Mouse (Mus musculus) myocyte (in vitro differentiated cells): ENCODE data around the gene Nes. TPM values are rescaled to one million over a fixed set of nuclear protein-coding genes. Genes with fewer than 3 reads are reported as not detected.

Source experiments
- H3K27me3 ChIP-seq: one replicate; pipeline ENCODE4 v1.6.1; 2011; ENCODE audit not compliant: control insufficient read depth, insufficient read depth, insufficient read length
- H3K36me3 ChIP-seq: one replicate; pipeline ENCODE4 v1.6.1; 2011; ENCODE audit not compliant: control insufficient read depth, insufficient read depth
- H3K4me2 ChIP-seq: one replicate; pipeline ENCODE4 v1.6.1; 2011; ENCODE audit warnings: low read depth, control low read depth
- H3K4me3 ChIP-seq: one replicate; pipeline ENCODE4 v1.5.1; 2011; ENCODE audit warnings: mild to moderate bottlenecking, control low read depth, moderate library complexity
- H3K79me2 ChIP-seq: one replicate; pipeline ENCODE4 v1.6.1; 2011; ENCODE audit not compliant: control insufficient read depth, insufficient read depth
- H3ac ChIP-seq: one replicate; pipeline ENCODE4 v1.6.1; 2011; ENCODE audit not compliant: control insufficient read depth, insufficient read length
- CEBPB ChIP-seq: IDR thresholded peaks from 2 replicates; pipeline ENCODE4 v1.6.1; 2011; ENCODE audit warnings: mild to moderate bottlenecking, moderate library complexity; ENCODE audit not compliant: poor library complexity, insufficient read depth, severe bottlenecking
- E2F4 ChIP-seq: IDR thresholded peaks from one replicate; pipeline ENCODE4 v1.6.1; 2011; ENCODE audit warnings: mild to moderate bottlenecking, control low read depth, moderate library complexity; ENCODE audit not compliant: insufficient read depth
- MAX ChIP-seq: IDR thresholded peaks from one replicate; pipeline ENCODE4 v1.6.1; 2011; ENCODE audit warnings: low read depth, mild to moderate bottlenecking, control low read depth
- MYOD1 ChIP-seq, 3 experiments: IDR thresholded peaks; one replicate each; pipeline ENCODE4 v1.6.1; 2011; ENCODE audit warnings: control low read depth in 2 of 3, low read depth in 2 of 3, mild to moderate bottlenecking in 2 of 3, moderate library complexity in 1 of 3; ENCODE audit not compliant: insufficient read length in 2 of 3, control insufficient read depth in 1 of 3
- MYOG ChIP-seq, 3 experiments: IDR thresholded peaks; one replicate each; pipeline ENCODE4 v1.6.1; 2011; ENCODE audit warnings: control low read depth in 2 of 3, low read depth in 2 of 3, mild to moderate bottlenecking in 2 of 3; ENCODE audit not compliant: insufficient read length in 2 of 3, control insufficient read depth in 1 of 3, insufficient read depth in 1 of 3
- POLR2A ChIP-seq: IDR thresholded peaks from one replicate; pipeline ENCODE4 v1.6.1; 2011; ENCODE audit warnings: low read depth, mild to moderate bottlenecking, control low read depth, moderate library complexity; ENCODE audit not compliant: insufficient read length
- POLR2AphosphoS2 ChIP-seq: IDR thresholded peaks from one replicate; pipeline ENCODE4 v1.6.1; 2011; ENCODE audit warnings: low read depth, control low read depth; ENCODE audit not compliant: insufficient read length
- REST ChIP-seq: IDR thresholded peaks from one replicate; pipeline ENCODE4 v1.6.1; 2011; ENCODE audit warnings: mild to moderate bottlenecking, control low read depth, moderate library complexity; ENCODE audit not compliant: insufficient read depth, insufficient read length
- SRF ChIP-seq: IDR thresholded peaks from one replicate; pipeline ENCODE4 v1.6.1; 2011; ENCODE audit warnings: low read depth; ENCODE audit not compliant: control insufficient read depth, insufficient read length
- TCF12 ChIP-seq: IDR thresholded peaks from one replicate; pipeline ENCODE4 v1.6.1; 2011; ENCODE audit warnings: mild to moderate bottlenecking, control low read depth; ENCODE audit not compliant: poor library complexity, insufficient read depth, severe bottlenecking
- TCF3 ChIP-seq: IDR thresholded peaks from one replicate; pipeline ENCODE4 v1.6.1; 2011; ENCODE audit warnings: low read depth, control low read depth; ENCODE audit not compliant: insufficient read length
- USF1 ChIP-seq: IDR thresholded peaks from one replicate; pipeline ENCODE4 v1.6.1; 2011; ENCODE audit warnings: low read depth, mild to moderate bottlenecking, control low read depth, moderate library complexity
- polyA plus RNA-seq: library from polyadenylated mRNA; unstranded; fragments of >200 nt; fragmentation: generic; extraction: Trizol; gene quantifications from one replicate; pipeline ENCODE4 v1.2.1, GENCODE M21; 2012; ENCODE audit warnings: missing spikeins

Nes gene
- polyA plus RNA-seq, 1 experiment = 268 TPM

DNA sequence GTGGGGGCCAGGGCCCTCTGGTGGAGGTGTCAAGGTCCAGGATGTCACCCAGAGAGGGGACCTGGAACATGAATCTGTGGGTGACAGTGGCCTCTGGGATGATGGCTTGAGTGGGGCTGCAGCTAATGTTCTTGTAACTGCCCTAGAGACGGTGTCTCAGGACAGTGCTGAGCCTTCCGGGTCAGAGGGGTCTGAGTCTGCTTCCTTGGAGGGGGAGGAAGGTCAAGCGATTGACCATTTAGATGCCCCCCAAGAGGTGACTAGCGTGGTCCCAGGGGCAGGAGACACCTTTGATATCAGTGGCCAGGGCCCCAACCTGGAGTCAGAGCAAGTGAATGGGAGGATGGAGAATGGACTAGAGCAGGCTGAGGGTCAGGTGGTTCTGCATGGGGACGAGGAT, 8.6 kb downstream of the Nes start:
- Histone ChIP-seq H3K79me2 (peaks cover 26% of the 10 kb centered on the region), H3K4me3 (no peak overlapping the region), H3ac (no peak overlapping the region), H3K36me3 (peaks cover 35% of the 10 kb centered on the region), H3K4me2 (no peak overlapping the region), H3K27me3 (no peaks in the 10 kb centered on the region)
- TF ChIP-seq POLR2A (no peak), TCF3 (no peak), POLR2AphosphoS2 (peak; percentile 60)

DNA sequence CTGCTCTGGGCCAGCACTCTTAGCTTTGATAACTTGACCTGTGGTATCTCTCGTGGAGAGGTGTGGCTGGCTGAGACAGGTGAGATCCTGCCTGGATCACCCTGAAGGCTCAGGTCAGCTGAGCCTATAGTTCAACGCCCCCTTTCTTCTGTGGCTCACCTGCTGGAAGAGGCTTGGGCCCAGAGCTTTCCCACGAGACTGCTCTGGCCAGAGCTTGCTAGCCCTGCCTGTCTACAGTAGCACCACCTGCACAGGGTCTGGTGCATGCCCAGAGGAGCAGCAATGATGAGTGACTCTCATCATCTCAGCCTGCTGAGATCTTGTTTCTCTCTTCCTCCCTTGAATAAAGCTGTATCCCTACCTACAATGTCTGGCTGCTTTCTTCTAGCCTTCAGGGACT, 9.2 kb downstream of the Nes start:
- Histone ChIP-seq H3K4me3 (no peak overlapping the region), H3K79me2 (peaks cover 20% of the 10 kb centered on the region), H3K27me3 (no peaks in the 10 kb centered on the region), H3K4me2 (no peak overlapping the region), H3ac (no peak overlapping the region), H3K36me3 (peaks cover 30% of the 10 kb centered on the region)
- TF ChIP-seq MYOG (IDR thresholded peaks at IDR 0.05; ENCODE audit: control insufficient read depth in 1 of 3, insufficient read depth in 1 of 3, insufficient read length in 2 of 3, low read depth in 2 of 3) (no peak), POLR2AphosphoS2 (peak; percentile 73)

DNA sequence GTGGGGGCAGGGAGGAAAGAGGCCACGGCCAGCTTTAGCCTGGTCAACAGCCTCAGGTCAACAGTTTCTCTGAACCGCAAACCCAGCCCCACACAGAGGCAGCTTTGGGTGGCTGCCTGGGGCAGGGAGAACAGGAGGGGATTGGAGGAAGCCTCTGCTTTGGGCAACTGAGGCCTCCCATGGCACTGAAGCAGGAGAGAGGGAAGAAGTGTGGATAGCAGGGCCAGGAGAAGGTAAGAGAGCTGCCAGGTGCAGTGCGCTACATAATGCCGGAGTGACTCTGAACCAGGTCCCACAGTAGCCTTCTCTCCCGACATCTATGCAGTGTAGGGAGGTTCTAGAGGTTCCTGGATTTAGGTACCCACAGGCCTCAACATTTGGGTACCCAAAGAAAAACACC, 9.8 kb downstream of the Nes start:
- TF ChIP-seq MYOG (IDR thresholded peaks at IDR 0.05; ENCODE audit: control insufficient read depth in 1 of 3, insufficient read depth in 1 of 3, insufficient read length in 2 of 3, low read depth in 2 of 3) (no peak), POLR2AphosphoS2 (peak; percentile 81)
- Histone ChIP-seq H3ac (no peak overlapping the region), H3K36me3 (peaks cover 23% of the 10 kb centered on the region), H3K27me3 (no peaks in the 10 kb centered on the region), H3K4me3 (no peak overlapping the region), H3K4me2 (no peak overlapping the region), H3K79me2 (peaks cover 14% of the 10 kb centered on the region)

DNA sequence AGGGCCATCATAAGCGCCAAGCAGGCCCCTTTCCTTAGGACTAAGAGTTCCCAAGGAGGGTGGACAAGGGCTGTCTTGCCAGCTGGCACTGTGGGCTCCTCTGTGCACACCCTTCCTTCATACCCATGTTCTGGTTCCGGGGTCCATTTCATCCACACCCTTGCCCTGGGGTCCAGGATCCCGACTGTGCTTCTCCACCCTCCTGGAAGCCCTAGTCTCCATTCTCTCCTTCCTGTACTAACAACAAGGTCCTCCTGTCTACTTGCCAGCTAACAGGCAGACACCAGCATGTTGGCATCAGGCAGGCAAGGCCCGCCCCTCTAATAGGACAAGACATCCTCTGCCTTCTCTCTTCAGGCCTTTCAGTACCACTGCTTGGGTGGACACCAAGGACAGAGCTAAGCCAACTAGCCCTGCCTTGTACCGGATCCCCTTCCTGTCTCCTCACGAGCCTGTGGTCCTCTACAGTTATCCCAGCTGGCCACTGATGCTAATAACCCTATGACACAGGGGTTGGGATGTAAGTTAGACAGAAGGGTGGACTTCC, 10.4 kb downstream of the Nes start:
- Histone ChIP-seq H3ac (no peak overlapping the region), H3K27me3 (no peaks in the 10 kb centered on the region), H3K79me2 (peaks cover 8% of the 10 kb centered on the region), H3K4me3 (no peak overlapping the region), H3K4me2 (no peak overlapping the region), H3K36me3 (peaks cover 17% of the 10 kb centered on the region)
- TF ChIP-seq USF1 (no peak), POLR2AphosphoS2 (peak; percentile 94)

DNA sequence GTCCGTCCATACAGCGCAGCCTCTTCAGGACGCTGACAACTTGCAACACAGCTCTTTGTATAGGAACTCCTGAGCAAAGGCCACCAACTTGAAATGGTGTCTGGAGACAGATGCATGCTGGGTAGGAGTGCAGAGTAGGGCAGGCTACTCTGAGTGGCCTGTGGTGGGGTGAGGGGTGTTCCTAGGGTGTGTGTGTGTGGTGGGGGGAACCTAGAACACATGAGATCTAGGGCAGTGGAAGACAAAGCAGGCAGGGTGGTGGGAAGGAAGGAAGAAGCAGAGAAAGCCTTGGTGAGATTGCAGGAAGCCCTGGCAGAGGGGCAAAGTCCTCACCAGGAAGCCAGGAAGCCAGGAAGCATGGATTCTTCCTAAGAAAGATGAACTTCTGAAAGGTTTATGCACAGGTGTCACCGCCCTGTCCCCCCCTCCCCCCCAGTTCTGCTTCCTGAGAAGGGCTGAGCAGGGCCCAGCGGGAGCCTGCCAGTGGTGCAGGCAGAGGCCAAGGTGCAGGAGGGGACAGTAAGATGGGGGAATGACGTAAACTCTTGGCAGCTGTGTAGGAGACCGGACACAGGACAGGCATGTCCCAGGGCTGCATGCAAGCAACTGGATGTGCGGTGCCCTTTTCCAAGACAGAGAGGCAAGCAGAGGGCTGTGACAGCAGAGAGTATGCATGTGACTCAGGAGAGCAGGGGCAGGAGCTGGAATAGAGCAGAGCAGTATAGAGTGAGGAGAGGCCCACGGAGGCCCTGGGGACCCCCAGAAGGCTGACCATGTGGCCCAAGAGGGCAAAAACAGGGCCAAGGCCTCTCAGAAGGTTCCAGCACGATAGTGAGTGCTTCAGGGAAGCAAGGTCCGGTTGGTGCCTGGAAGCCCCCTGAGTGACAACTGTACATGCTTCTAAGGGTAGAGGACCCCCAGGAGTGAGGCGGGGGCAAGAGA, 11.3 kb downstream of the Nes start:
- no peak overlapping the region for H3K4me3 ChIP-seq
- H3K36me3 ChIP-seq = peaks cover 9% of the 10 kb centered on the region
- H3K4me2 ChIP-seq = peak overlapping the region; percentile 79
- H3K79me2 ChIP-seq = peaks cover 3% of the 10 kb centered on the region
- no peaks in the 10 kb centered on the region for H3K27me3 ChIP-seq
- TF ChIP-seq E2F4 (no peak), SRF (no peak), POLR2A (peak; percentile 39), POLR2AphosphoS2 (peak; percentile 87), MYOG (IDR thresholded peaks at IDR 0.05; ENCODE audit: control insufficient read depth in 1 of 3, insufficient read depth in 1 of 3, insufficient read length in 2 of 3, low read depth in 2 of 3) (peak in 2 of 3 experiments; percentile 16 to 58), TCF3 (no peak), CEBPB (no peak), MYOD1 (IDR thresholded peaks at IDR 0.05; ENCODE audit: control insufficient read depth in 1 of 3, insufficient read length in 2 of 3, low read depth in 2 of 3) (peak in 1 of 3 experiments; percentile 48), TCF12 (no peak), REST (no peak)
- no peak overlapping the region for H3ac ChIP-seq

DNA sequence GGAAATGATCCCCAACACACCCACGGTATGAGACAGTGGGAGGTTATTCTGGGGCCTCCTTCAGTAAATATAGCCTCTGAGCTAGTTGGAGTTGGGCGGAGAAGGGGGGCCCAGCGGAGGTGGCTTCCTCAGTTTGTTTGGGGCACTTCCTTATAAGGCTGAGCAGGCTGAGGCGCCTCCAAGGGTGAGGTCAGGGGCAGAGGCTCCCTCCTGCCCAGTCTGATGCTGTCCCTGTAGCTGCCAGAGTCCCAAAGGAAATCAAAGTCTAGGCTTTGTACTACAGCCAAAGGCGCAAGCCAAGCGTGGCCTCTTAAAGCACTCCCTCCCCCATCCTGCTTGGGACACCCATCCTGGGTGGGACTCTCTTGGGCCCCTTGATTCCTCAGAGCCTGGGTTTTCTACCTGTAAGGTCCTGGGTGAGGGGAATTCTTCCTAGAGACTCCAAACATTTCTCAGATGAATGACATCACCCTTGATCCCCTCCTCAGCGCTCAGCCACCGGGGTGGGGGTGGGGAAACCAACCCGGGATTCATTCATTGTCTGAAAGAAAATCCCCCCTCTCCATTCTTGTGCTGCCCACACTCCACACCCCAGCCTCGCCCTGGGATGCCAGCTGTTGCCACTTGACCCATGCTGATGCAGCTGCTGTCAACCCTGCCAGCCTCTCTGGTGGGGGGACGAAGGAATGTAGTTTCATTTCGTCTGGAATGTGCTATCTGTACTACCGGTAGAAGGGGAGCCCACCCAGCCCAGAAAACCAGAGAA, 12.1 kb downstream of the Nes start:
- Histone ChIP-seq H3K4me3 (peak overlapping the region; percentile 16), H3K4me2 (peak overlapping the region; percentile 86), H3K27me3 (no peaks in the 10 kb centered on the region), H3K36me3 (peaks cover under 1% of the 10 kb centered on the region), H3ac (no peak overlapping the region), H3K79me2 (no peaks in the 10 kb centered on the region)
- peak; percentile 86 for TF ChIP-seq TCF12
- TF ChIP-seq POLR2A = peak; percentile 37
- TF ChIP-seq MAX = no peak
- TF ChIP-seq TCF3 = peak; percentile 93
- TF ChIP-seq POLR2AphosphoS2 = peak; percentile 71
- peak in 2 of 3 experiments; percentile 93 to 94 for TF ChIP-seq MYOD1 (IDR thresholded peaks at IDR 0.05; ENCODE audit: control insufficient read depth in 1 of 3, insufficient read length in 2 of 3, low read depth in 2 of 3)
- no peak for TF ChIP-seq E2F4
- TF ChIP-seq USF1 = no peak
- TF ChIP-seq MYOG (IDR thresholded peaks at IDR 0.05; ENCODE audit: control insufficient read depth in 1 of 3, insufficient read depth in 1 of 3, insufficient read length in 2 of 3, low read depth in 2 of 3) = peak; percentile 84 to 93 (median 93)
- no peak for TF ChIP-seq CEBPB
- peak; percentile 96 for TF ChIP-seq SRF
